Mouse (Mus musculus) myocyte (in vitro differentiated cells): ENCODE measurements around the gene Gm10643.

Experiments
- CEBPB ChIP-seq: IDR thresholded peaks from 2 replicates; pipeline ENCODE4 v1.6.1; 2011; ENCODE audit warnings: mild to moderate bottlenecking, moderate library complexity; ENCODE audit not compliant: poor library complexity, insufficient read depth, severe bottlenecking
- E2F4 ChIP-seq: IDR thresholded peaks from one replicate; pipeline ENCODE4 v1.6.1; 2011; ENCODE audit warnings: mild to moderate bottlenecking, control low read depth, moderate library complexity; ENCODE audit not compliant: insufficient read depth
- MAX ChIP-seq: IDR thresholded peaks from one replicate; pipeline ENCODE4 v1.6.1; 2011; ENCODE audit warnings: low read depth, mild to moderate bottlenecking, control low read depth
- MYOD1 ChIP-seq, 3 experiments: IDR thresholded peaks; one replicate each; pipeline ENCODE4 v1.6.1; 2011; ENCODE audit warnings: control low read depth in 2 of 3, low read depth in 2 of 3, mild to moderate bottlenecking in 2 of 3, moderate library complexity in 1 of 3; ENCODE audit not compliant: insufficient read length in 2 of 3, control insufficient read depth in 1 of 3
- MYOG ChIP-seq, 3 experiments: IDR thresholded peaks; one replicate each; pipeline ENCODE4 v1.6.1; 2011; ENCODE audit warnings: control low read depth in 2 of 3, low read depth in 2 of 3, mild to moderate bottlenecking in 2 of 3; ENCODE audit not compliant: insufficient read length in 2 of 3, control insufficient read depth in 1 of 3, insufficient read depth in 1 of 3
- POLR2A ChIP-seq: IDR thresholded peaks from one replicate; pipeline ENCODE4 v1.6.1; 2011; ENCODE audit warnings: low read depth, mild to moderate bottlenecking, control low read depth, moderate library complexity; ENCODE audit not compliant: insufficient read length
- POLR2AphosphoS2 ChIP-seq: IDR thresholded peaks from one replicate; pipeline ENCODE4 v1.6.1; 2011; ENCODE audit warnings: low read depth, control low read depth; ENCODE audit not compliant: insufficient read length
- TCF12 ChIP-seq: IDR thresholded peaks from one replicate; pipeline ENCODE4 v1.6.1; 2011; ENCODE audit warnings: mild to moderate bottlenecking, control low read depth; ENCODE audit not compliant: poor library complexity, insufficient read depth, severe bottlenecking
- TCF3 ChIP-seq: IDR thresholded peaks from one replicate; pipeline ENCODE4 v1.6.1; 2011; ENCODE audit warnings: low read depth, control low read depth; ENCODE audit not compliant: insufficient read length
- USF1 ChIP-seq: IDR thresholded peaks from one replicate; pipeline ENCODE4 v1.6.1; 2011; ENCODE audit warnings: low read depth, mild to moderate bottlenecking, control low read depth, moderate library complexity

GRCm38 (mm10) chr8:84032777-84033176, 32.2 kb downstream of the Gm10643 start:
- TF ChIP-seq TCF3 (no peak), POLR2A (no peak), USF1 (no peak), TCF12 (no peak), E2F4 (no peak), POLR2AphosphoS2 (no peak), MYOG (IDR thresholded peaks at IDR 0.05; ENCODE audit: control insufficient read depth in 1 of 3, insufficient read depth in 1 of 3, insufficient read length in 2 of 3, low read depth in 2 of 3) (no peak), MAX (no peak), MYOD1 (IDR thresholded peaks at IDR 0.05; ENCODE audit: control insufficient read depth in 1 of 3, insufficient read length in 2 of 3, low read depth in 2 of 3) (no peak), CEBPB (no peak)
